Mouse (Mus musculus): ENCODE data around the gene Dennd1a.

GRCm38 (mm10) chr2:38144831-38145230, 142.4 kb downstream of the Dennd1a start:
- no peak for TF ChIP-seq CTCF (conservative IDR thresholded peaks at IDR 0.05; ENCODE audit: low read length)
- no peak for TF ChIP-seq NANOG (IDR thresholded peaks at IDR 0.05; ENCODE audit: borderline replicate concordance, low read length)
